Mouse (Mus musculus) ES-E14 (cell line): ENCODE data around the gene Dlg2. TPM values are rescaled to one million over a fixed set of nuclear protein-coding genes. Genes with fewer than 3 reads are reported as not detected.

Experiments used
- DNase-seq: peaks from one replicate; pipeline ENCODE4 v3.0.0-alpha.2; 2013; ENCODE audit warnings: low read depth, low spot score
- H3K27ac ChIP-seq: 2 replicates; pipeline ENCODE4 v1.5.1; 2012; ENCODE audit warnings: low read depth, mild to moderate bottlenecking, low read length, moderate library complexity, mixed read lengths; ENCODE audit not compliant: poor library complexity, insufficient read depth, severe bottlenecking
- H3K36me3 ChIP-seq: 2 replicates; pipeline ENCODE4 v1.6.1; 2012; ENCODE audit warnings: mild to moderate bottlenecking, low read length, moderate library complexity, mixed read lengths; ENCODE audit not compliant: control insufficient read depth, poor library complexity, insufficient read depth, severe bottlenecking
- H3K4me1 ChIP-seq, 2 experiments: fragments of 150-350 bp in 1 of 2; sonication (generic) in 1 of 2; 2 replicates each; pipeline ENCODE4 v1.6.1; 2012; ENCODE audit warnings: low read length in 2 of 2, mild to moderate bottlenecking in 1 of 2, mixed read lengths in 1 of 2; ENCODE audit not compliant: control insufficient read depth in 2 of 2, insufficient read depth in 2 of 2, poor library complexity in 1 of 2
- H3K4me3 ChIP-seq, 2 experiments: fragments of 150-350 bp in 1 of 2; sonication (generic) in 1 of 2; 2 replicates each; pipeline ENCODE4 v1.5.1; 2012; ENCODE audit warnings: low read length in 2 of 2, low read depth in 1 of 2, mild to moderate bottlenecking in 1 of 2, mixed read lengths in 1 of 2; ENCODE audit not compliant: insufficient read depth in 1 of 2, poor library complexity in 1 of 2, severe bottlenecking in 1 of 2
- H3K9ac ChIP-seq: 2 replicates; pipeline ENCODE4 v1.6.1; 2012; ENCODE audit warnings: low read depth, mild to moderate bottlenecking, low read length, mixed read lengths; ENCODE audit not compliant: poor library complexity, insufficient read depth, severe bottlenecking
- H3K9me3 ChIP-seq: fragments of 150-350 bp; sonication (generic); 2 replicates; pipeline ENCODE4 v1.6.1; 2012; ENCODE audit warnings: low read depth, mild to moderate bottlenecking, low read length; ENCODE audit not compliant: control insufficient read depth, insufficient read depth
- CHD2 ChIP-seq: IDR thresholded peaks from 2 replicates; pipeline ENCODE4 v1.6.1; 2014; ENCODE audit warnings: mild to moderate bottlenecking, low read depth, low read length, inconsistent platforms
- HCFC1 ChIP-seq: IDR thresholded peaks from 2 replicates; pipeline ENCODE4 v1.6.1; 2012; ENCODE audit warnings: low read length, inconsistent platforms, borderline replicate concordance; ENCODE audit not compliant: insufficient read depth
- MAFK ChIP-seq: IDR thresholded peaks from 2 replicates; pipeline ENCODE4 v1.6.1; 2014; ENCODE audit warnings: mild to moderate bottlenecking, low read depth, low read length, inconsistent platforms; ENCODE audit not compliant: insufficient read depth
- ZC3H11A ChIP-seq: IDR thresholded peaks from 2 replicates; pipeline ENCODE4 v1.6.1; 2012; ENCODE audit warnings: low read depth, mild to moderate bottlenecking, inconsistent platforms, low read length, borderline replicate concordance
- ZNF384 ChIP-seq: IDR thresholded peaks from 2 replicates; pipeline ENCODE4 v1.6.1; 2012; ENCODE audit warnings: low read depth, low read length, inconsistent platforms
- in situ Hi-C, 2 experiments: fragments of 600-800 bp; cut with MboI; formaldehyde crosslinking; loops; one replicate each; pipeline ENCODE4 v1.15.1; 2025; ENCODE audit warnings: low sequenced_read_pairs in 2 of 2, inconsistent platforms in 1 of 2; ENCODE audit not compliant: unreplicated experiment in 2 of 2
- total RNA-seq: library from RNA; depleted of rRNA; stranded (reverse); fragments of 300-350 nt; gene quantifications from 2 replicates; pipeline ENCODE4 v1.2.3, GENCODE M21; 2012

The Dlg2 gene
- total RNA-seq, 1 experiment: 0.13 TPM

GRCm38 (mm10) chr7:92277629-92278028 is 1801.2 kb downstream of the Dlg2 start:
- no peak for DNase-seq
- no peaks in the 10 kb centered on the region for H3K9me3 ChIP-seq
- in situ Hi-C loops: no loop called here
- no peak overlapping the region for H3K9ac ChIP-seq
- no peaks in the 10 kb centered on the region for H3K36me3 ChIP-seq
- H3K4me1 ChIP-seq: no peaks in the 10 kb centered on the region
- H3K27ac ChIP-seq: no peak overlapping the region
- TF ChIP-seq ZNF384 (no peak), MAFK (no peak), HCFC1 (no peak), ZC3H11A (no peak), CHD2 (no peak)
- no peak overlapping the region for H3K4me3 ChIP-seq

GRCm38 (mm10) chr7:92280925-92281324 is 1804.5 kb downstream of the Dlg2 start:
- no peaks in the 10 kb centered on the region for H3K9me3 ChIP-seq
- DNase-seq: no peak
- in situ Hi-C loops: no loop called here
- H3K36me3 ChIP-seq: no peaks in the 10 kb centered on the region
- H3K4me1 ChIP-seq: no peaks in the 10 kb centered on the region
- H3K9ac ChIP-seq: no peak overlapping the region
- TF ChIP-seq HCFC1 (no peak), ZC3H11A (no peak), ZNF384 (no peak), CHD2 (no peak), MAFK (no peak)
- H3K27ac ChIP-seq: no peak overlapping the region
- H3K4me3 ChIP-seq: no peak overlapping the region

GRCm38 (mm10) chr7:92287058-92287457 is 1810.6 kb downstream of the Dlg2 start:
- TF ChIP-seq MAFK: no peak
- no peak for TF ChIP-seq ZNF384
- TF ChIP-seq ZC3H11A: no peak
- TF ChIP-seq CHD2: no peak
- no peak for TF ChIP-seq HCFC1
- no peak overlapping the region for H3K9ac ChIP-seq
- DNase-seq: no peak
- no peaks in the 10 kb centered on the region for H3K4me1 ChIP-seq
- no peak overlapping the region for H3K27ac ChIP-seq
- H3K4me3 ChIP-seq: no peak overlapping the region
- in situ Hi-C loops: no loop called here
- H3K36me3 ChIP-seq: no peaks in the 10 kb centered on the region
- H3K9me3 ChIP-seq: no peaks in the 10 kb centered on the region

GRCm38 (mm10) chr7:92288814-92289213 is 1812.3 kb downstream of the Dlg2 start:
- in situ Hi-C loops: no loop called here
- DNase-seq: no peak
- no peak overlapping the region for H3K27ac ChIP-seq
- H3K36me3 ChIP-seq: no peaks in the 10 kb centered on the region
- H3K4me3 ChIP-seq: no peak overlapping the region
- no peaks in the 10 kb centered on the region for H3K9me3 ChIP-seq
- H3K4me1 ChIP-seq: no peaks in the 10 kb centered on the region
- TF ChIP-seq ZC3H11A (no peak), CHD2 (no peak), HCFC1 (no peak), MAFK (no peak), ZNF384 (no peak)
- no peak overlapping the region for H3K9ac ChIP-seq
